Mouse (Mus musculus) urinary bladder, postnatal 10 days (tissue): Measurements from ENCODE around the gene Slc9a9.
"Not testable (repeated sequence)": the region's sequence is repeated elsewhere in the genome, so short reads cannot be mapped to it uniquely, and the experiment has no call there.

ENCODE experiments used
- DNase-seq: peaks from one replicate; pipeline ENCODE4 v3.0.0; 2022; ENCODE audit warnings: low spot score

Slc9a9 gene

DNA sequence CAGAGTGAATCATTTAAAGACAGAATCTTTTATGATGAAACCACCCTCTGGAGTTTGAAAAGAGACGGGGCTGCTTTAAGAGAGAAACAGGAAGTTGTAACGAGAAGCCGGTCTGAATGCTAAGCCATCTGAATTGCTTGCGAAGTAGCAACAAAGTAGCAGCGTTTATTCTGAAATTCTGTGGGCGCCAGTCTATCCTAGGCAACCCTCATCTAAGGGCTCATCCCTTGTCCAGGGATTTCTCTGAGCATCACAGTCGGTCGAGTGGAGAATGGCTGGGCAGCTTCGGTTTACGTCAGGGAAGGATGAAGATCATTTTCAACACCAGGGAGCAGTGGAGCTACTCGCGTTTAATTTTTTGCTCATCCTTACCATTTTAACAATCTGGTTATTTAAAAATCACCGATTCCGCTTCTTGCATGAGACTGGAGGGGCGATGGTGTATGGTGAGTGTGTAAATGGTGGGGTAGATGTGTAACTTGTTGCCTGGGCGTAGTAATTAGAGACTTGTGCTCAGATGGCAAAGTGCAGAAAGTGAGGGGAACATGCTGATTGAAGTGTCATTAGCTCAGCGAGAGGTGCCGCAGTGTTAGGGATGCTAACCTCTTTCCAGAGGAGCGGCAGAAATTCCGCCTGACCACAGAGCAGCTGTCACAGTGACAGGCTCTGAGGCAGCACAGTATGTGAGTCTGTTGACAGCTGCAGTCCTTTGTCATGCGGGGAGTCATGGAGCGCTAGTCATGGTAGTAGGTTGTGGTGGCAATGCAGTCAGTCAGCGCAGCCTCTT, at the start of gene Slc9a9:
Gene Slc9a9, plus strand, starts transcription at position 119 of the 787 bp plus-strand sequence.
- no peak for DNase-seq

DNA sequence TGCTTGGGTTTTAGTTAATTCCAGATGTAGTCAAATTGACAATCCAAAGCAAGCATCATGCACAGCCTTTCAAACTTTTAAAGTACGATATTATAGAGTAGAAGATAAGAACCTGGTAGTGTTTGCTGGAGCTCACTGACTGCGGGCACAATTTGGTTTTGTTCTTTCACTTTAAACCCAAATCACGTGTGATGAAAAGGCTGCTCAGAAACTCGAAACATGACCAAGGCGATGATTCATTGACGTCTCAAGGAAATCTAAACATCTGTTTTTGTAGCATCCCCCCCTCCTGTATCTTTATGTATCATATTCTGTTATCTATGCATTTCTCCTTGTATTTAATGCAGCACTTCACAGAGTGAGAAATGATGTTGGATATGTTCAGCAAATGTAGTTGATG, 49.4 kb upstream of the Slc9a9 start:
- DNase-seq: no peak

DNA sequence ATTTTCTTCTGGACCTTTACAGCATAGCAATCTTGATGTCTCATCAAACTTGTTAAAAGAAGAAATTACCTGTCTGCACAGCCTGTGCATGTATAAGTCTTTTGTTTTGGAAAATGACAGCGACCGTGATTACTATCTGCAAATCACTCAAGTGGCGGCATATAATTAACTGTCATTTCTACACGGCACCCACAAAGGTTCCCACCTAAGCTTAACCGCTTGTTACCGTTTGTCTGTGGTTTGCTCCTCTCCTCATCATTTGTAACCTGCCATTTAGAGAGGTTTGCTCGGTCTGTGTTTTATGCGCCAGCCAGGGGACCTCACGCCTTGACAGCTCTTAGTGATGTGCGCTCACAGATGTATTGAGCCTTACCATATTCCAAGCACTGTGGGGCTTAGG, 48.9 kb upstream of the Slc9a9 start:
- no peak for DNase-seq

DNA sequence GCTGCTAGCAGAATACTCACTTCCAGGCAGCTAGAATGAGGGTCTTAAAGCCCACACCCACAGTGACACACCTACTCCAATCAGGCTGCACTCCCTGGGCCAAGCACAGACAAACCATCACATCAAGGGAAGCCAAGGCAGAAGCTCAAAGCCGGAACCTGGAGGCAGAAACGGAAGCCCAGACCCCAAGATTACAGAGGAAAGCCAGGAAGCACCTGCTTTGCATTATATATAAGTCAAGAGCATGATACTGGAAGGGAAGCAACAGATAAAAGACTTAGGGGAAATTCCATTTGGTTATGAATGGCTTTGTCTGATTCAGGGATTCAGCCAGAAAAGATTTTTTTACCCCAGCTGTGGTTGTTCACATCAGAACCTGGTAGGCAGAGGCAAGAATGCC, 47.8 kb upstream of the Slc9a9 start:
- no peak for DNase-seq

DNA sequence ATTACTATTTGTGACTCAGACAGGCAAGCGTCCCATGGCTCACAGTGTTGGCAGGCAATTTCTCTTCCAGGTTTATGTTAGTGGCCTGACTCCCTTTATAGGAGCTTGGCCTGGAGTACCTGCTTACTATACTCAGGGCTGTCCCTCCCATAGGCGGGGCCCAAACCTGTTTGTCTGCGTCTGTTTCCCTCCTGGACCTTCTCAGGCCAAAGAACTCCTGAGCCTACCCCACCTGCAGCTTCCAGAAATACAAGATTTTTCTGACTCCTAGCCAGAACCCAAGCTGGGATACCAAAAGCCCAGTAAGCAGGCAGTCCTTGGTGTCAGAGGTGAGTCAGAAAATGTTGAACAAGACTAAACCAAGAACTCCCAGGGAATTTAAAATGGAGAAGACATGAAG, 43.0 kb upstream of the Slc9a9 start:
- no peak for DNase-seq

DNA sequence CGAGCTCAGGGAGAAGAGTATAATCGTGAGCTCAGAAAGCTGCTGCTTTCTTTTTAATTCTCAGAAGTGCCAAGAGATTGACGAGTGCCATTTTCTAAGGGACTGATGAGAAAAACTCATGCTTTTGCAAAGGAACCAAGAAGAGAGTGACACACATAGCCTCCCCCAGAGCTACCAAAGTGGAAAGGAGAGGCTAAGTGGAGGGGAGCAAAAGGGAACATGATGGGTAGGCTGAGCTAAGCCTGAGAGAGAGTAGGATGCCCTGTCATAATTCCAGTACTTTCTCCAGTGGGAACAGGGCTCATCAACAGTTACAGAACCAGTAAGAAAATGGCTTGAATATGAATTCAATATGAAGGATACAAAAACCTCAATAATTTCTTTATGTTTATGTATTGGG, 40.8 kb upstream of the Slc9a9 start:
- no peak for DNase-seq

DNA sequence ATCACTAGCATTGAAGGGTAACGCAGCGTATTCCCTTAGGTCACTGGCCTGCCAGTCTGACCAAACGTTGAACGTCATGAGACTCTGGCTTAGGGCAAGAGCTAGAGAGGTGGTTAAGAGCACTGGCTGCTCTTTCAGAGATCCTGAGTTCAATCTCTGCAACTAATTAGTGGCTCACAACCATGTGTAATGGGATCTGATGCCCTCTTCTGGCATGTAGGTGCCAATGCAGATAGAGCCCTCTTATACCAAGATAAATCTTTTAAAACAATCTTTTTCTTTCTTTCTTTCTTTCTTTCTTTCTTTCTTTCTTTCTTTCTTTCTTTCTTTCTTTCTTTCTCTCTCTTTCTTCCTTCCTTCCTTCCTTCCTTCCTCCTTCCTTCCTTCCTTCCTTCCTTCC, 35.4 kb upstream of the Slc9a9 start:
- DNase-seq: not testable (repeated sequence)

DNA sequence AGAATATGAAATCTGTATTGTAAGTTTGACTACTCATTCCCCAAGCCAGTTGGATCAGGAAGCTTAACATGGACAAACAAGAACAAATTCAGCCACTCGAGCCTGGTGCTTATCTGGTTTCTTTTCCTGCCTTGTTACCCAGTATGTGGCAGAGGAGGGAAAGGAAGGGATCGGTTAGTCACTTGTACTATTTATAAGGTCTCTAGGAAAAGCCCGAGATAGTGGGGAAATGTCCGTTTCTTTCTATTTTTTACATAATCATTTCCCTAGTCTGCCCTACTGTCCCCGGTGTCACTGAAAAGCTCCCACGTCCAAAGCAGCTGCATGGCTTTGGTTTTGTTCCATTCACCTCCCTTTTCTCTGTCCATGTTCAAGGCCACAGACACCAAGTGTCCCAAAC, 24.1 kb upstream of the Slc9a9 start:
- no peak for DNase-seq

DNA sequence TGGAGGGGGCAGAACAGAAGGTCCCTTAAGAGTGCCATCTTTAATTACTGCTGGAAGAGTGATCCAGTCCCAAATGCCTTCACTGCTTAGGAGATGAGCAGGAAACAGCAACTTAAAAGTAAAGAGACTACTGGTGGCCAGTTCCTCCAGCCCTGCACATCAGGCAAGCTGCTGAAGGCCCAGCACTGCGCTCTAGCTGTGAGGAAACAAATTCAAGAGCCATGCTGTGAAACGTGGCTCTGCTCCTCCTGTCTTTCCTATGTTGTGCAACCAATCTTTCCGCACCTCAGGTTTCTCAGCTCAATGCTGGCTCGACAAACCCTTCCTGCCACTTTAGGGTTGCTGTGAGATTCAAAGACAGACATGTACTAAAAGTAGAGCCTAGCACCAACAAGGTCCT, 22.3 kb upstream of the Slc9a9 start:
- no peak for DNase-seq

DNA sequence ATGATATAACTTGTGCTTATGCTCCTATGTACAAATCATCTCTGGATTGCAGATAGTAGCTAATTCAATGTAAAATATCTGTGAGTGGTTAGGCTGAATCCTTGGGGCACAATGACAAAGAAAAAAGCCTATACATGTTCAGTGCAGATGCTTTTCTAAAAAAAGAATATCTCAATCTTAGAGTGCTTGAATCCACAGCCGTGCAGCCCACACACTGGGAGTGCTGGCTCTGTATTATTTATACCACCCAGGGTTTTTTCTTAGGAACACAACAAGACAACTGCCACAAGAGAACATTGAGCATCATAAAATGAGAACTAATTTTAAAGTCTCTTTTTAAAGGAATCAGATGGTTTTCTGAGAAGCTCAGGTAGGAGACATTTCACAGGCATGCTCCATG, 19.7 kb upstream of the Slc9a9 start:
- DNase-seq: no peak

DNA sequence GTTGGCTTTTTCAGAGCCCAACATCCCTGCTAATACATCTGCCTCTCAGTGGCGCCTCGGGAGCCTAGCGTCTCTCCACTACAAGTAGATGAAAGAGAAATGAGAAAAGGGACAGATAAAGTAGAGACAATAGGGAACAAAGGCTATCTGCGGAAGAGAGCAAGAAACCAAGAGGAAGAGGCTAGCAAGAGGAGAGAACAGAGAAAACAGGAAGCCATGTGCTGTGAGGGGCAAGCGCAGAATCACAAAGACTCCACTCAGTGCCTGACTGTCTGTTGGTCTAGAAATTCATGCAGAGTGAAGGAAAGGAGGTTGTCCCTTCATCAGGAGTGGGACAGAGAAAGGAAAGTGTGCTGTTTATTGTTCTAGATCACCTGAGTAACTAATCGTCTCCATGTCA, 16.5 kb upstream of the Slc9a9 start:
- DNase-seq: no peak

DNA sequence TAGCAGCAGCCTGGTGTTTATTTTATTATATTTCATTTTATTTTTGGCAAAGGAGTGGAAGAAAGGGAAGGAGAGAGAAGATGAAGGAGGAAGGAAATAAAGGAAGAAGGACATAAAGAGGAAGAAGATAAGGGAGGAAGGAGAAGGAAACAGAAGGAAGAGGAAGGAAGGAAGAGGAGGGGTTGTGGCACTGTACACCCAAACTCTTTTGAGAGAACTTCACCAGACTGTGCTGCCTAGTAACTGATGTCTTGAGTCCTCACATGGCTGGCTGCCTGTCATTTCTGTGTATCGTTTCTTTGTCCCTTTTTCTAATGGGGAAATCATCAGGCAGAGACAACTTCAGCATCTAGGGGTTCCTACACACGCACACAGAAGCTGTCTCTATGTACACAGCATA, 15.9 kb upstream of the Slc9a9 start:
- no peak for DNase-seq

DNA sequence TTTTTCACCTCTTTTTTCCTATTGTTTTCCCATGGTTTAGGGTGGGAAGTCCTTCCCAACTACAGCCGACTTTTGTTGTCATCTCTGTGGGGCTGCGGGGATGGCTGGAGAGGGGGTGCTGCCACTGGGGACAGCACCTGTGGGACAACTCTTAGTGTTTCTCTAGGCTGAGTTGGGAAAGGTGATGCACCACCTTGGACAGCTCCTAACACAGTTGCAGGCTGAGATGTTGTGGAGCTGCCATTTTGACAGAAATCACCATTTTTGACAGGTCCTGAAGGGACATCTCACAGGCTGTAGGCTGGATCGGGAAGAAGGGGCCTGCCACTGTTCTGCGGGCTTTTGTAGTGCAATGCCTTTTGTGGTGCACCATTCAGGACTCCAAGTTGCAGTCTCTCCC, 13.4 kb upstream of the Slc9a9 start:
- no peak for DNase-seq

DNA sequence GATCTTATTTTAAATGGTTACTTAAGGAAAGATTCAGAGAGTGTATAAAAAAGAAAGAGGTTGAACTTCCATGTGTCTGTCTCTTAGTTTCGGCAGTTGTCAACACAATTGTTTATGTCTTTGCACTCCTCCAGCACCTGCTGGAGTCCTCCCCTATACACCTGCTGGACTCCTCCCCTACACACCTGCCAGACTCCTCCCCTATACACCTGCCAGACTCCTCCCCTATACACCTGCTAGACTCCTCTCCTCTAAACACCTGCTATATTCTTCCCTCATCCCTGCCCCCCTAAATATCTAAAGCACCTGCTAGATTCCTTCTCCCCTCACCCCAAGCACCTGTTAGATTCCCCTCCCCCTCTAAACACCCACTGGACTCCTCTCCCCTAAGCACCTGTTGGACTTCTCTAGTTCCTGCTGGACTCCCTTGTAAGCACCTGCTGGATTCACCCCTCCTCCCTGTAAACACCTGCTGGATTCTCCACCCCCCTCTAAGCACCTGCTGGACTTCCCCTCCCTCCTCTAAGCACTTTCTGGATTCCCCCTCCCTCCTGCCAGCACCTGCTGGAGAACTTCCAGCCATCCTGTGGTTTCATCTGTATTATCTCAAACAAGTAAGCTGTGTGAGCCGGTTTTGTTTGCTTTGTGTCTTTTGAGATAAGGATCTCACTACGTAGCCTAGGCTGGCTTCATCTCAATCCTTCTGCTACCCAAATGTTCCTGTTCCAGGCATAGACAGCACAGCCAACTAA, 10.1 kb upstream of the Slc9a9 start:
- DNase-seq: no peak

DNA sequence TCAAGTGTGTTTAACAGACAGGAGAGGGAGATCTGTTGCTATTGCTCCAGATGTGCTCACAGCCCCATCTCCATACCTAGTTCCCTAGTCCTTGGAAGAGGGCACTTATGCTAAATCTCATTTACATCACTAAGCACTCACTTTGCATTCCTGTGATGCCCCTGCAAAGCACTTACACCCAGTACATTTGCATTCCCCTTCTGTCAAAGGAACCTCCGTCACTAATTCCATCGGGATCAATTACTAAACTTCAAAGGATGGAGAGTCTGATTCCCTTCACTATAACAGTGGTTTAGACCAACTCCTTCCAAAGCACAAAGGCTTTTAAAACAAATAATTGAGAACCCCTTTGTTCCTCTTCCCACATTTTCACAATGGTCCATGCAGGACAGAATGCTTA, 7.9 kb upstream of the Slc9a9 start:
- no peak for DNase-seq

DNA sequence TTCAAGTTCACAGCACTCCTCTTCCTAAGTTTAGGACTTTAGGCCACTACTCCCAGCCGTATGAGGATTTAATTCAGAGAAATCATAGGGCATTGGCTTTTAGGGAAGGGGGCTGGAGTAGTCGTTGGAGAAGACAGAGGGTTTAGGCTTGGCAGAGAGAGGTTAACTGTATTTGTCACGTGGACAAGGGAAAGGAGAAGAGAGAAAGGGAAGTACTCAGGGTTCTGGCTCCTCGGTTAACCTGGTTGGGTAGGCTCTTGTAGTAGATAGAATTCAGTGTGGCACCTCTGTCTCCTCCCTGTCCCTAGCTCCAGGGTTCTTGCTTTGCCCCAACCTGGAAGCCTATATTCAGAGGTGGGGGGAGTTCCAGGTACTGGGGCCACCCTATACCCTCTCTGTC, 4.5 kb upstream of the Slc9a9 start:
- DNase-seq: no peak

DNA sequence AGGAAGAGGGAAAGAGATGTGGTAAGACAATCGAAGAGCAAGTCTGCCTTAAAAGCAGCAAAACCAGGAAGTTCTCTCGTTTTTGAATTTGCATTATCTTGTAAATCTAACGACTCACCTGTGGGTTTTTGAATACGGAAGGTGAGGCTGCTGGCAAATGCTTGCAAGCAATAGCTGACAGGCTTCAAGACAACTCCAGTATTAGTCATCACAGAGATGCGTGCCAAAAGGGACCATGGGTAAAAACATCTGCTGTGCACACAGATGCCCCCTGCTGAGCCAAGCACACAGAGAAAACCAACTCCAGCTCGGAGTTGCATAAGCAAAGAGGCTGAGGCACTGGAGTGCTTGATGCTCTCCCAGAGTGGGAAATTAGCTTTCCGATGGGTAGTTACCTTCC, 1.1 kb upstream of the Slc9a9 start:
- no peak for DNase-seq

DNA sequence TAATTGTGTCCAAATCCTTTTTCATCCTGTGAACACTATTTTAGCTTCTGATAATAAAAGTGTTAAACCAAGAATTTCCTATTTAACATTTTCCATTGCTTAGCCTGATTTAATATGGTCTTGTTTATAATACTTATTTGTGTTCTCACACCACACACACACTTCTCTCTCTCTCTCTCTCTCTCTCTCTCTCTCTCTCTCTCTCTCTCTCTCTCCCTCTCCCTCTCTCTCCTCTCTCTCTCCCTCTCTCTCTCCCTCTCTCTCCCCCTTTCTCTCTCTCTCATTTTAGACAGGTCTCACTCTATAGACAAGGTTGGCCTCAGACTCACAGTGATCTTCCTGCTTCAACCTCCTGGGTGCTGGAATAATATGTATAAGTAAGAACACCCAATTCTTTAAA, 995 bp downstream of the Slc9a9 start:
- no peak for DNase-seq

DNA sequence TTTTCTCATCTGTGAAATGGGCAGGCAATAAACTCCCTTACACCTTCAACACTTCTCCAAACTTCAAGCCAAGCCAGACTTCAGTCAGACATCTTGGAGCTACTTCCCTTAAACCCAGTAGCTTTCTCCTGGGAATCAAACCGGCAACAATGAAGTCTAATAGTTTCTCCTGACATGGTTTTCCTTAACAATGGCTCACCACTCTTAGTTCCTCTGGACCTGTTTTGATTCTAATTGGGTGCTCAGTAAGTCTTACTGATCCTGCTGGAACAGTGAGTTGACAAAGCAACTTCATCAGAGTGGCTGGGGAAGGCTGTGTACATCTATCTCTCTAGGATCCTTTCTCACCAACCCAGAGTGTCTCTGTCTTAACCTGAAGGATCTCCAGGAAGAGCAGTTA, 5.0 kb downstream of the Slc9a9 start:
- no peak for DNase-seq

DNA sequence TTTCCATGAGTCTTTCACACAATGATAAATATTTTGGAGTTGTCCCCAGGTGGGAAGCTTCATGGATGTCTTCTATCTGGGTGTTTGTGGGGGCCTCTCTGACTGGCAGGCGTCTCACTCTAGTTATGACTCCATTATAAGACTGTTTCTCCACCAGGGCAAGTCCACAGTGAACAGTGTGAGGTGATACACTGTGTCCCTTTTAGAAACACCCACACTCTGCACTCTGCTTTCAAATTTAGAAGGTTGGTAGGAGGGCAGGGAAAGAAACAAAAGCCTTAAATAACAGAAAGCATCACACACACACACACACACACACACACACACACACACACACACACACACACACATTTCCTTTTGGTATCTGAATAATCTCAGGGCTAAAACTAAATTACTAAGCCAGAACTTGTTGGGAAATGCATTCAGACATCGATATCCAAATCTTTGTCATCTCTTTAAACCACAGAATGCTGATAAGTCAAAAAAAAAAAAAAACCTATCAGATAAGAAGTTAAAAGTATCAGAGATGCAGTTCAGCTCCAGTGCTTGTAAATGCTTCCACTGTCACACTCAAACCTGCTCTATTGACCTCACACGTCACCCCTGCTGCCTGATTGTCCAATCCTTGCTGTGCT, 8.4 kb downstream of the Slc9a9 start:
- no peak for DNase-seq

DNA sequence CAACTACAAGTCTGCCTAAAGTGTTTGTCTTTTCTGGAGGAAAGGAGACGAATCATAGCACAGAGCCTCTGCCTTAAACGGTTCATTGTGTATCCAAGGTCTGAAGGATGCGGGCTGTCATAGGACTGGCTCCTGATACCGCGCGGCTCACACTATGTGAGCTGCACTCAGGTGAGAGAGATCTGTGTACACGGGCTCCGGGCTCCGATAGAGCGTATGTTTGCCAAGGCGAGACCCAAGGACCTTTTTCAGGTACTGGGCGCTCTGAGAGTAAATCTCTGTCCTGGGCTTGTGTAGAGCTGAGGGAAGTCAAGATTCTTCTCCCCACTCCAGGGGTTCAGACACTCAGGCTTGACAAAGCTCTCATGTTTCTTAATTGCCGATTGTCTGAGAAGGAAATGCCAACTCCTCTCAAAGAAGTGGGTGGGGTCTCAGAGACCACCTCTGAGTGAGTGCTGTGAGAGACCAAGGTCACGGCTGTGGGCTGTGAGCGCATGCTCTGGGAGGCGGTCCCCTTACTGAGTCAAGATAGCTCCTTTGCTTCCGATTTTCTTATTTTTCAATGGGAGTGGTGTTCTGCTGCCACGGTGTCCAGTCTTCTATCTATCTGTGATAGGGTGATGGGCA, 10.9 kb downstream of the Slc9a9 start:
- DNase-seq: no peak

DNA sequence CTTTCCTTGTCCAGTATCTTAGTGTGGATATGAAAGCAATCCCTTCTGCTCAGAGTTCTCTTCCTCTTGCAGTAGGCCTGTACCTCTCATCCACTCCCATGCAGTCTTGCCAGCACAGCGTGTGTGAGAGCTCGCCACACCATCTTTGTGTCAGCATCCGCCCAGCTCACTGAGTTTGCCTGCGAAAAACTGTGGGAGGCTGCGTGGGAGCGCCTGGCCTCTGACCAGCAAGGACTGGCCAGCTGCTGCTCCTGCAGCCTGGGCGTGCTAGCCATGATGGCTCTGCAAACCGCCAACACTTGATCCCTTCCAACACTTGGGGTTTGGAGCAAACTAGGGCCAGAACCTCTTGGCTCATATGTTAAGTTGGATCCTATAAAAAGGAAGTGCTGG, 11.4 kb downstream of the Slc9a9 start:
- no peak for DNase-seq

DNA sequence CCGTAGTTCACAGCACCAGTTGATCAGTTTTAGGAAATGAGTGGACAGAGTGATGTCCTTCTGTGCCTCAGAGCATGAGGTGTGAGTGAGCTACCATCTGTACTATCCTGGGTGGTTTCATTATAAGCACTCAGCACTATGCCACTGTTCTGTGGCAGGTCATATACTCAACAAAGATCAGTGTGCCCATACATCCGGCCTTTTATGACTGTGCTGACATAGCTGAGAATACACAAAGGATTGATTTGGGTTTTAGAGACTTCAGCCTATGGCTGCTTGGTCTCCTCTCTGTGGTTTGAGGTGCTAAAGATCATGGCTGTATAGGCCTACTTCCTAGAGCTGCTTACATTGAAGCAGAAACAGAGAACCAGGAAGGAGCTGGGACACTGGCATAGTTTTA, 12.6 kb downstream of the Slc9a9 start:
- DNase-seq: no peak
